Mouse (Mus musculus) heart, postnatal 0 days (tissue): ENCODE data around the gene Rbm8a. TPM values are rescaled to one million over a fixed set of nuclear protein-coding genes. Genes with fewer than 3 reads are reported as not detected.

Experiments used
- ATAC-seq: fragments of 200-750 bp; cut with Nextera tagmentation; 2 replicates; pipeline ENCODE4 v1.8.0; 2017; ENCODE audit warnings: low read depth, moderate number of reproducible peaks, moderate library complexity; ENCODE audit not compliant: insufficient read depth
- DNase-seq: peaks from one replicate; pipeline ENCODE4 v3.0.0-alpha.2; 2016; ENCODE audit warnings: low spot score
- H3K27ac ChIP-seq: fragments of 300-500 bp; sonication (generic); 2 replicates; pipeline ENCODE4 v1.5.1; 2014; ENCODE audit warnings: low read depth, mild to moderate bottlenecking
- H3K27me3 ChIP-seq: fragments of 300-500 bp; sonication (generic); 2 replicates; pipeline ENCODE4 v1.6.1; 2014; ENCODE audit warnings: low read length, mixed read lengths; ENCODE audit not compliant: control insufficient read depth, insufficient read depth
- H3K36me3 ChIP-seq: fragments of 300-500 bp; sonication (generic); replicated peaks from 2 replicates; pipeline ENCODE4 v1.6.1; 2014; ENCODE audit warnings: low read length, mixed read lengths; ENCODE audit not compliant: control insufficient read depth, insufficient read depth
- H3K4me1 ChIP-seq: fragments of 300-500 bp; sonication (generic); 2 replicates; pipeline ENCODE4 v1.6.1; 2014; ENCODE audit warnings: antibody characterized with exemption; ENCODE audit not compliant: control insufficient read depth, insufficient read depth
- H3K4me2 ChIP-seq: fragments of 300-500 bp; sonication (generic); 2 replicates; pipeline ENCODE4 v1.6.1; 2014; ENCODE audit warnings: low read depth, mild to moderate bottlenecking, low read length, moderate library complexity
- H3K4me3 ChIP-seq: fragments of 300-500 bp; sonication (generic); 2 replicates; pipeline ENCODE4 v1.5.1; 2014; ENCODE audit warnings: low read depth, low read length
- H3K9ac ChIP-seq: fragments of 300-500 bp; sonication (generic); replicated peaks from 2 replicates; pipeline ENCODE4 v1.6.1; 2014; ENCODE audit warnings: low read depth, low read length, mixed read lengths
- H3K9me3 ChIP-seq: fragments of 300-500 bp; sonication (generic); replicated peaks from 2 replicates; pipeline ENCODE4 v1.6.1; 2016; ENCODE audit warnings: low read length; ENCODE audit not compliant: control insufficient read depth
- CTCF ChIP-seq: IDR thresholded peaks from 2 replicates; pipeline ENCODE4 v1.5.1; 2016; ENCODE audit warnings: antibody characterized with exemption, control low read depth, low read depth
- EP300 ChIP-seq: IDR thresholded peaks from 2 replicates; pipeline ENCODE4 v1.6.1; 2016; ENCODE audit warnings: antibody characterized with exemption, low read depth
- WGBS: fragments of 180-500 bp; shearing (Covaris S2); extraction: QIAGEN DNeasy Blood & Tissue Kit; methylation state at CpG from one replicate; pipeline ENCODE4 v1.1.7; 2014; 5-methylcytosine and 5-hydroxymethylcytosine counted together
- polyA plus RNA-seq: library from polyadenylated mRNA; unstranded; fragments of >200 nt; fragmentation: Nextera tagmentation; extraction: Ambion mirVana; gene quantifications from 2 replicates; pipeline ENCODE4 v1.2.1, GENCODE M21; 2015
- total RNA-seq: library from RNA; depleted of rRNA; stranded (reverse); fragments of >200 nt; gene quantifications from 2 replicates; pipeline ENCODE4 v1.2.3, GENCODE M21; 2014; ENCODE audit warnings: low replicate concordance

The Rbm8a gene
- total and polyA plus RNA-seq, 2 experiments from 2014 or later: 7.5 to 65.4 TPM

DNA sequence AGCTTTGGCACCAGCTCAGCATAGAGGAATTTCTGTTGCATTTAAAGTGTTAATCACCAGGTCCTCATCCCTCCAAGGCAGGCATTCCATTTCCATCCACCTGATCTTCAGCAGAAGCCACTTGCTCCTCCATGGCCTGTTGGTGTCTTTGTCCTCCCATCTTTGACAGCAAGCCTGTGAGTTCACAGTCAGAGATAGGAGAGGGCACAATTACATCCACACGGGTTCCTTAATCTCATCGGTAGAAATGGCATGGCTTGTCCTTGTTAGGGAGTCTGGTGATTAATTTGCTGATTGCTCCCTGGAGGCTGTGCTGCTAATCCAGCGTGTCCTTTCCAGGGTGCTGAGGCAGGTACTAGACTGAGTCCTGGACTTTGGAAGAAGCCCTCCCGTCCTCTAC is 43.8 kb downstream of the Rbm8a start:
- Histone ChIP-seq H3K4me1 (no peaks in the 10 kb centered on the region), H3K27ac (no peak overlapping the region), H3K27me3 (0 out of 2 replicates have a peak, but pooled peaks cover 8% of the 10 kb centered on the region), H3K9ac (no peak overlapping the region), H3K4me2 (no peak overlapping the region), H3K4me3 (no peak overlapping the region), H3K36me3 (no peaks in the 10 kb centered on the region), H3K9me3 (no peaks in the 10 kb centered on the region)
- no peak for DNase-seq
- no peak for ATAC-seq
- TF ChIP-seq CTCF (no peak), EP300 (no peak)
- WGBS: 56% methylated on average over 4 of the region's 4 CpGs

GRCm38 (mm10) chr3:96674442-96674841 is 44.7 kb downstream of the Rbm8a start:
- no peak overlapping the region for H3K4me2 ChIP-seq
- no peak for DNase-seq

DNA sequence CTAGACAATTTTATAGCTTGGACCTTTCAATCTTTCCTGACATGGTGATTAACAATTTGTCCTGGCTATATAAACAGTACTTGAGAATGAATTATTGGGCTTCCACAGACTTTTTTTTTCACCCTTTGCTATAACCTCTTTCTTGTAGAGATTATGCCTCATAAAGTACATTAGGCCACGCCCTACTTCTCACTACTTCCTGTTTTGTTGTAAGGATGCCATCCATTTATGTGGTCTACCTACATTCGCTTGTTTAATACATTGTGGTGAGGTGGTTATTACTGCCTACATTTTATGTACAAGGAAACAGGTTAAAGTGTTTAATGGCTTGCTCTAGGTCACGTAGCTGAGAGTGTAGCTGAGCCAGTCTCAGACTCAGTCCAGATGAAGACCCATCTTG is 45.4 kb downstream of the Rbm8a start:
- Histone ChIP-seq H3K27me3 (peaks cover 15% of the 10 kb centered on the region; the same call in 1 of the 2 replicates), H3K4me1 (no peaks in the 10 kb centered on the region), H3K4me3 (no peak overlapping the region), H3K36me3 (no peaks in the 10 kb centered on the region), H3K9ac (no peak overlapping the region), H3K9me3 (no peaks in the 10 kb centered on the region), H3K4me2 (no peak overlapping the region), H3K27ac (no peak overlapping the region)
- no peak for TF ChIP-seq EP300
- no peak for ATAC-seq
- DNase-seq: no peak
- WGBS: 81% methylated on average over 3 of the region's 3 CpGs

More at GRCm38 (mm10) chr3:96674442-96674841, 44.7 kb downstream of the Rbm8a start:
- Histone ChIP-seq H3K4me1 (no peaks in the 10 kb centered on the region), H3K9me3 (no peaks in the 10 kb centered on the region), H3K27me3 (peaks cover 8% of the 10 kb centered on the region; the same call in 1 of the 2 replicates), H3K4me3 (no peak overlapping the region), H3K9ac (no peak overlapping the region), H3K27ac (no peak overlapping the region), H3K36me3 (no peaks in the 10 kb centered on the region)
- WGBS: 57% methylated on average over 8 of the region's 8 CpGs
- ATAC-seq: no peak
- TF ChIP-seq CTCF: no peak
- no peak for TF ChIP-seq EP300

DNA sequence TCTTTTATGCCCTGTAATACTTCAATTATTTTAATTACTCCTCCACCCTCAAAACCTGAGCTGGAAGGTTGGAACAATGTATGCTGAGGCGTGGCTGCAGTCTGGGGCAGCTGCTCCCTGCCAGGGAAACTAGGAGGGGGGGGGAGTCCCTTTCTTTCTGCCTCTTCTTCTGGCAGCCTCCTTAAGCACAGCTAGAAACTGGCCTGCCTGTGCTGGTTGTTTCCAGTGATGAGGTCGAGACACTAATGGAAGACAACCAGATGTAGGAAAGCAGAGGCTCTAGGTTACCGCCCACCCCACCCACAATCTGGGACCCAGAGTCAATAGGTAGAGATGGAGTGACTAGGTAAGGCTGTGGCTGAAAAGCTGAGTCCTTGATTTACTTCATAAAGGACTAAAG is 46.0 kb downstream of the Rbm8a start:
- Histone ChIP-seq H3K4me3 (no peak overlapping the region), H3K4me2 (no peak overlapping the region), H3K36me3 (no peaks in the 10 kb centered on the region), H3K9ac (no peak overlapping the region), H3K27ac (no peak overlapping the region), H3K27me3 (peaks cover 16% of the 10 kb centered on the region; the same call in 1 of the 2 replicates), H3K4me1 (no peaks in the 10 kb centered on the region), H3K9me3 (no peaks in the 10 kb centered on the region)
- TF ChIP-seq EP300 (no peak), CTCF (no peak)
- ATAC-seq: no peak
- WGBS: 64% methylated on average over 3 of the region's 3 CpGs
- DNase-seq: no peak

GRCm38 (mm10) chr3:96678456-96678855 is 48.7 kb downstream of the Rbm8a start:
- Histone ChIP-seq H3K36me3 (no peaks in the 10 kb centered on the region), H3K27me3 (peaks cover 14% of the 10 kb centered on the region), H3K9me3 (no peaks in the 10 kb centered on the region), H3K4me3 (no peak overlapping the region), H3K9ac (no peak overlapping the region), H3K27ac (no peak overlapping the region), H3K4me2 (no peak overlapping the region), H3K4me1 (no peaks in the 10 kb centered on the region)
- ATAC-seq (no peak), DNase-seq (no peak)
- WGBS: 61% methylated on average over 7 of the region's 7 CpGs
- TF ChIP-seq EP300 (no peak), CTCF (no peak)

DNA sequence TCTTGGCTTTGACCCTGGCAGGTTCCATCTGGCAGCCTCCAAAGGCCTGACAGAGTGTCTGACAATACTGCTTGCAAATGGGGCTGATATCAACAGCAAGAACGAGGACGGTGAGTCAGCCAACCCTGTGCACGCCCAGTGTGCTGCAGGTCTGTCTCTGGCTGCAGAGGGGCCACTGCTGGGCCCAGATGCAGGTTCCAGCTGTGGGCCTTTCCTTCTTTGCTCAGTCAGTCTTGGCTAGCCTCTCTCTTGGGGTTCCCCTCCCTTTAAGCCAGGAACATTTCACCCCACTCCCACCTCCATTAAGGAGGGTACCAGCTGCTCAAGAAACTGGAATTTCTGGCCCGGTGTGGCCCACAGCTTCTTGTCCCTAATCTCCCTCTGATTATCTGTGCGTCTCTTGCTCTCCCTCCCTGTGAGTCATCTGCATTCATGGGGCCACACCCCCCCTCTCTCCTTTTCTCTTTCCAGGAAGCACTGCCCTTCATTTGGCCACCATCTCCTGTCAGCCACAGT is 49.5 kb downstream of the Rbm8a start:
- no peak for ATAC-seq
- TF ChIP-seq EP300 (no peak), CTCF (no peak)
- Histone ChIP-seq H3K27ac (no peak overlapping the region), H3K4me1 (no peaks in the 10 kb centered on the region), H3K4me3 (no peak overlapping the region), H3K27me3 (peaks cover 19% of the 10 kb centered on the region), H3K36me3 (no peaks in the 10 kb centered on the region), H3K9me3 (no peaks in the 10 kb centered on the region), H3K9ac (no peak overlapping the region), H3K4me2 (no peak overlapping the region)
- no peak for DNase-seq
- 13% methylated on average over 5 of the region's 5 CpGs for WGBS
